Mouse (Mus musculus): ENCODE data around the gene Adprm.

GRCm38 (mm10) chr11:67082793-67083192 is 30.4 kb upstream of the Adprm start:
- no peak for TF ChIP-seq CTCF (IDR thresholded peaks at IDR 0.05; ENCODE audit: low read depth)
- TF ChIP-seq EP300 (IDR thresholded peaks at IDR 0.05; ENCODE audit: low read depth), result no peak
